Mouse (Mus musculus) erythroblast, embryonic 14.5 days (primary cell): ENCODE data around the gene 9430097D07Rik.

ENCODE experiments used
- GATA1 ChIP-seq: IDR thresholded peaks from 2 replicates; pipeline ENCODE4 v1.6.1; 2012; ENCODE audit warnings: low read length, inconsistent platforms, mixed read lengths
- TAL1 ChIP-seq: IDR thresholded peaks from 3 replicates; pipeline ENCODE4 v1.6.1; 2012; ENCODE audit warnings: low read length, inconsistent platforms, mixed read lengths

GRCm38 (mm10) chr2:32538461-32538860 lies 37.0 kb downstream of the 9430097D07Rik start:
- TF ChIP-seq TAL1 (no peak), GATA1 (no peak)
